Mouse (Mus musculus) testis, adult 2 months (tissue): ENCODE data around the gene Sorcs3. TPM values are rescaled to one million over a fixed set of nuclear protein-coding genes. Genes with fewer than 3 reads are reported as not detected.

Experiments used
- H3K27ac ChIP-seq: fragments of 200-500 bp; 2 replicates; pipeline ENCODE4 v1.5.1; 2012; ENCODE audit warnings: low read depth, low read length; ENCODE audit not compliant: control insufficient read depth, insufficient read depth
- H3K27me3 ChIP-seq: fragments of 200-500 bp; 2 replicates; pipeline ENCODE4 v1.6.1; 2012; ENCODE audit warnings: mild to moderate bottlenecking, low read length, moderate library complexity; ENCODE audit not compliant: control insufficient read depth, insufficient read depth
- H3K36me3 ChIP-seq: fragments of 200-500 bp; 2 replicates; pipeline ENCODE4 v1.6.1; 2012; ENCODE audit warnings: mild to moderate bottlenecking, low read length; ENCODE audit not compliant: control insufficient read depth, insufficient read depth
- H3K4me1 ChIP-seq: fragments of 200-500 bp; 2 replicates; pipeline ENCODE4 v1.6.1; 2012; ENCODE audit warnings: low read length; ENCODE audit not compliant: control insufficient read depth, insufficient read depth
- H3K4me3 ChIP-seq: fragments of 200-500 bp; 2 replicates; pipeline ENCODE4 v1.5.1; 2012; ENCODE audit warnings: low read depth, mild to moderate bottlenecking, low read length, moderate library complexity, mixed read lengths; ENCODE audit not compliant: control insufficient read depth
- CTCF ChIP-seq: fragments of 200-500 bp; IDR thresholded peaks from 2 replicates; pipeline ENCODE4 v1.5.1; 2012; ENCODE audit warnings: low read depth, mild to moderate bottlenecking, inconsistent platforms, low read length, moderate library complexity; ENCODE audit not compliant: control insufficient read depth, insufficient read depth, insufficient replicate concordance
- POLR2A ChIP-seq: fragments of 200-500 bp; IDR thresholded peaks from 2 replicates; pipeline ENCODE4 v1.6.1; 2012; ENCODE audit warnings: low read depth, mild to moderate bottlenecking, inconsistent platforms, low read length, moderate library complexity; ENCODE audit not compliant: control insufficient read depth
- polyA plus RNA-seq: library from polyadenylated mRNA; depleted of rRNA; stranded (reverse); fragments of >200 nt; gene quantifications from 2 replicates; pipeline ENCODE4 v1.2.3, GENCODE M21; 2012

Sorcs3 gene
- polyA plus RNA-seq, 1 experiment, result 0.22 TPM

DNA sequence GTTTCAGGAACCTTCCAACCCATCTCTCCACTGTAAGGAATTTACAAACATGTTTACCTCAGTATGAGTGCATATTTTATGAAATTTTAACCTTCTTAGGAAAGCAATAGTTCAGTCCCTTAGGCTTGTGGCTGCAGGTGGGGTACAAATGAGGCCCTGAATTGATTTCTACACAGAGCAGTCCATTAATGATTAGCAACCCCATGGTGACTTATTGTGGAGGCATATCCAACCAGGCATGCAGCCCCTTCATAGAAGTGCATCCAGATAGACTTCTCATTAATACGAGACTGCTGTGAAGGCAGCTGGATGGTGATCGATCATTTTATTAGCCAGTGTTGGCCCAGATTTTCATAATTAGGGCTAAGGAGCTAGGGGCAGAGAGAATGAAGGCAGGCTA lies 480.5 kb downstream of the Sorcs3 start:
- no peak overlapping the region for H3K27ac ChIP-seq
- H3K4me3 ChIP-seq, result no peak overlapping the region
- H3K4me1 ChIP-seq, result no peaks in the 10 kb centered on the region
- TF ChIP-seq CTCF, result no peak
- TF ChIP-seq POLR2A, result no peak
- H3K27me3 ChIP-seq, result no peaks in the 10 kb centered on the region
- H3K36me3 ChIP-seq, result no peaks in the 10 kb centered on the region

DNA sequence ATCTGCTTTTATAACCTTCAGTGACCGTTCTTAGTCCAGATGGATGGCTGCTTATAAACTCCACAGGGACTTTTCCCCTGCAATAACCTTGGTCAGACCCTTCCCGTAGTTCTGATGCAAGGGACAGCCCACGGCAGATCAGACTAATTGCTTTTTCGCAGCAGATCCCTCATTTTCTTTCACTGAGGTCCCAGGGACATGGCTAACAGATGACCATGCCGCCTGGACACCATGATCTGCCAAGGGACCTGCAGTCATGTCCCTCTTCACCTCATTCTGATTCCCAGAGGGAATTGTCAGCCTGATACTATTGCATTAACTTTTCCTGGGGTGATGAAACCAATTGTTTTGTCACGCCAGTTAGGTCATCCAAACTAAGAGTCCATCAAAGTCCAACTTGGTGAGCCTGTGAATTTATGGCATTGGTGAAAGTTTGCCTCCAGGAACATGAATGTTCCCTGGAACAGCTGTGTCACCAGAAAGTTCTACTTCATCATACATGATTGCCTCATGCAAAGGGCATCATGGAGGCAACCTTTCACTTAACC lies 494.4 kb downstream of the Sorcs3 start:
- Histone ChIP-seq H3K4me1 (no peaks in the 10 kb centered on the region), H3K27ac (no peak overlapping the region), H3K4me3 (no peak overlapping the region), H3K27me3 (no peaks in the 10 kb centered on the region), H3K36me3 (no peaks in the 10 kb centered on the region)
- no peak for TF ChIP-seq POLR2A

GRCm38 (mm10) chr19:48703763-48704162 lies 497.9 kb downstream of the Sorcs3 start:
- Histone ChIP-seq H3K27me3 (no peaks in the 10 kb centered on the region), H3K27ac (no peak overlapping the region), H3K4me1 (no peaks in the 10 kb centered on the region), H3K36me3 (no peaks in the 10 kb centered on the region), H3K4me3 (no peak overlapping the region)
- TF ChIP-seq POLR2A, result no peak
- TF ChIP-seq CTCF, result no peak

DNA sequence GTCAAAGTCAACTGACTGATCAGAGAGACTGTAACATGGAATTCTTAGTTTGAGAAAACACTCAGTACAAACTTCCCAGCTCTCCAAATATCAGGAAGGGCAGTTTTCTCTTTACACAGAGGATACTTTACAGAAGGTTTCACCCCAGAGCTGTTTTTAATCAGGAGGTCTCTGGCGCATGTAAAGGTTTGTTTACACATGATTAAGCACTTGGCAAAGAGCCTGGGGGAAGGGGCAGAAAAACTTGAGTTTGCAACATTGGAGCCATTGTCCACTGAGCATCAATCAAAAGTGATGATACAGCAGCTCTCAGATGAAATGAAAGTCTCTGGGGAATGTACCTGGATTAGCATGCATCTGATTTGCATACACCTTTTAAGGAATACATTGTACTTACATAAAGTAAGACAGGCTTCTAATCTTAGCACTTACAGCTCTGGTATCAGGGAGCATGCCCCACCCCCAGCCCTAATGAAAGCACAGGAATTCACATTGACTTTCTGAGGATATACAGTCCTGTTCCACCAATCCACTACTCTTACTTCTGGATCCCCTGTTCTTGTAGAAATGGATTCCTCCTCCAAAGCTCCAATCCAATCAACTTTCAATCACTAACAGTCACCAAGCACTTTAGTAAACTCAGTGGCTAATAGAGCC lies 500.6 kb downstream of the Sorcs3 start:
- TF ChIP-seq CTCF (no peak), POLR2A (no peak)
- no peaks in the 10 kb centered on the region for H3K4me1 ChIP-seq

GRCm38 (mm10) chr19:48706924-48707320 lies 501.1 kb downstream of the Sorcs3 start:
- Histone ChIP-seq H3K4me1 (no peaks in the 10 kb centered on the region), H3K27ac (no peak overlapping the region), H3K27me3 (no peaks in the 10 kb centered on the region), H3K4me3 (no peak overlapping the region), H3K36me3 (no peaks in the 10 kb centered on the region)
- TF ChIP-seq POLR2A (no peak), CTCF (no peak)

More for the DNA sequence above, 500.6 kb downstream of the Sorcs3 start:
- Histone ChIP-seq H3K27ac (no peak overlapping the region), H3K4me3 (no peak overlapping the region), H3K27me3 (no peaks in the 10 kb centered on the region), H3K36me3 (no peaks in the 10 kb centered on the region)

DNA sequence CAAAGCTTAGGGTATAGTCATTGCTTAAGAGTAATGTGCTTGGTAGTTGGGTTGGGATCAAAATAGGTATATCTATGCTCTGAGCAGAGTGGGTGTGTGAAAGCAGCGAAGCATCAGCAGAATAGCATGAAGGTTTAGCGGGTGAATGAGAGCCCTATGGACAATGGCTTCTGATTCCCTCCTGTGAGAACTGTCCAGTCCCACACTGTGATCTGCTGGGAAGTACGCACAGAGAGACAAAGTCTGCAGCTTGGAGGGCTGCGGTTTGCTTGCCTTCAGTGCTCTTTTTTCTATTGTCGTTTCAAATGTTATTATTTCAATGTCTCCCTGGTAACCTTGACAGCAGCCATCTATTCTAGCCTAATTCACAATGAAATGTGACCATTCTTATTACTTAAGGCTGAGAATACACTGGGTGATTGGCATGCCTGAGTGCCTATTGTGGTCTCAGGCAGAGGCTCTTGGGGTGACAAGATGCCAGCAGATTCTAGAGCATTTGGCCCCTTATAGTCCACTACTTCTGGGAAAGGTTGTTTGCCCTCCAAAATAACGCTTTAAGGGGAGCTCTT lies 520.1 kb downstream of the Sorcs3 start:
- Histone ChIP-seq H3K27ac (no peak overlapping the region), H3K27me3 (no peaks in the 10 kb centered on the region)
- no peak for TF ChIP-seq POLR2A
- TF ChIP-seq CTCF, result no peak

DNA sequence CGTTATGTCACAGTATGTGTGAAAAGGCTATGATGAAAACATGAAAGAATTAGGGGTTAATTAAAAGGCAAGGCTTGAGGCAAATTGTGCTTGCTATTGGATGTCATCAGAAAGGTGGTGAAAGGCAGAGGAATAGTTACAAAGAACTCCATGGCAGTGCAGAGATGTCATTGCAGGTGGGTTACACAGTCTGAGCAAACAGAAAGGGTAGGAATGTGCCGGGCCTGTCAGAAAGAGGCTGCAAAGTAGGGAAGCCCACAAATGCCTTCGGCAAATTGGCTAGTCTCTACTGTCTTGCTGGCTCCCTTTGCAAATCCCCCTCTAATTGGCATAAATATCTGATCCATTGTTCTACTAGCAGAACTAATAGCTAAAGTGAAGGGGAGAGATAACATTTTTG lies 521.2 kb downstream of the Sorcs3 start:
- Histone ChIP-seq H3K4me1 (no peaks in the 10 kb centered on the region), H3K27me3 (no peaks in the 10 kb centered on the region), H3K36me3 (no peaks in the 10 kb centered on the region), H3K4me3 (no peak overlapping the region), H3K27ac (no peak overlapping the region)
- TF ChIP-seq POLR2A, result no peak
- no peak for TF ChIP-seq CTCF

More for the DNA sequence above, 520.1 kb downstream of the Sorcs3 start:
- Histone ChIP-seq H3K36me3 (no peaks in the 10 kb centered on the region), H3K4me3 (no peak overlapping the region), H3K4me1 (no peaks in the 10 kb centered on the region)
